ENCODE assay signal across 8 mouse cellular contexts in genomic region chr7:110110061-110110656, GRCm38 (mm10). TPM values are rescaled to one million over a fixed set of nuclear protein-coding genes. Genes with fewer than 3 reads are reported as not detected.
DNase-seq lines count a peak whose midpoint lies in the region; ATAC-seq and TF ChIP-seq lines count a peak whose summit lies in the region.
"Had no signal": no experiment of that assay in that cellular context is flagged by ENCODE, and none has a peak within 500 bp of the region (broad histone marks: within the 10 kb centered on the region; RNA-seq: fewer than 3 reads in every experiment).

No protein-coding gene starts in this region.

- H3K9ac ChIP-seq in kidney, postnatal 0 days (ENCODE audit: low read depth, low read length), result no peak overlapping the region

- 35% methylated on average over 4 of the region's 4 CpGs for WGBS in kidney, postnatal 0 days

- no peaks in the 10 kb centered on the region for H3K9me3 ChIP-seq in kidney, postnatal 0 days (replicated peaks; ENCODE audit: low read length)

- 0 out of 2 replicates have a peak overlapping the region, but pooled peaks have one; percentile 1 for H3K27ac ChIP-seq in kidney, postnatal 0 days

- peak; percentile 37 for DNase-seq in kidney, postnatal 0 days (ENCODE audit: low spot score)
- no peak for DNase-seq in kidney, postnatal 25 days
- DNase-seq in induced T-regulatory cell, adult 2 months (ENCODE audit: low read depth), result peak; percentile 26
- no peak for DNase-seq in ovary, postnatal 36 days (ENCODE audit: low spot score)
- no peak for DNase-seq in adrenal gland, postnatal 10 days
- DNase-seq: cerebellum, adult 11-12 months had no signal

- no peak overlapping the region for H3K4me3 ChIP-seq in kidney, postnatal 0 days (replicated peaks; ENCODE audit: low read depth, low read length)

- ATAC-seq in kidney, postnatal 0 days (replicated peaks; ENCODE audit: low FRiP score, low read depth), result no peak
- ATAC-seq in common myeloid progenitor, adult 5-6 weeks (replicated peaks; ENCODE audit: low read depth, poor library complexity, severe bottlenecking), result peak; percentile 43; the same call in 1 of the 2 replicates
- ATAC-seq in megakaryocyte, adult 5-6 weeks (ENCODE audit: poor library complexity, severe bottlenecking), result peak; percentile 39; the same call in 1 of the 2 replicates

- peaks cover 12% of the 10 kb centered on the region; the same call in 1 of the 2 replicates for H3K4me1 ChIP-seq in kidney, postnatal 0 days (replicated peaks; ENCODE audit: insufficient read depth, low read length)

- no peaks in the 10 kb centered on the region for H3K36me3 ChIP-seq in kidney, postnatal 0 days (ENCODE audit: insufficient read depth, low read length)

- no peak overlapping the region for H3K4me2 ChIP-seq in kidney, postnatal 0 days (ENCODE audit: low read length)

- no peak for TF ChIP-seq CTCF in kidney, postnatal 0 days (IDR thresholded peaks at IDR 0.05; ENCODE audit: low read depth)

- no peaks in the 10 kb centered on the region for H3K27me3 ChIP-seq in kidney, postnatal 0 days (ENCODE audit: insufficient read depth, low read length)

RNA-seq across cellular contexts. Expression of gene Wee1, which starts 11.7 kb away (rescaled TPM):
- polyA plus RNA-seq in kidney, postnatal 0 days (2015; fragmentation: Nextera tagmentation; extraction: Ambion mirVana), result 15.4 and 16.9 TPM in 2 replicates
- 37.1 and 52.5 TPM in 2 replicates for total RNA-seq in common myeloid progenitor, adult 5-6 weeks (2017)
- total RNA-seq in megakaryocyte, adult 5-6 weeks (2015), result 34.9 and 35.7 TPM in 2 replicates
- total RNA-seq in megakaryocyte, adult 5-6 weeks (2017), result 17.7 and 21.5 TPM in 2 replicates
- 10 to 100 TPM; 15.2 to 16.1 TPM for total RNA-seq in adrenal gland, postnatal 10 days (2021)

RNA-seq across cellular contexts. Expression of gene Zfp143, which starts 49.1 kb away (rescaled TPM):
- polyA plus RNA-seq in kidney, postnatal 0 days (2015; fragmentation: Nextera tagmentation; extraction: Ambion mirVana), result 10.5 and 12.0 TPM in 2 replicates
- 27.2 and 33.7 TPM in 2 replicates for total RNA-seq in common myeloid progenitor, adult 5-6 weeks (2017)
- total RNA-seq in megakaryocyte, adult 5-6 weeks (2015), result 29.3 and 30.8 TPM in 2 replicates
- total RNA-seq in megakaryocyte, adult 5-6 weeks (2017), result 39.9 and 44.9 TPM in 2 replicates
- 10 to 100 TPM; 10.3 to 14.9 TPM for total RNA-seq in adrenal gland, postnatal 10 days (2021)

Comparison
In these comparisons a context has a peak if more than half of its experiments do, and no peak if none do; other contexts are left out.
1. DNase-seq: peak in kidney, postnatal 0 days (single experiment) and induced T-regulatory cell, adult 2 months (single experiment); none in kidney, postnatal 25 days (0 of 2), ovary, postnatal 36 days (single experiment) and adrenal gland, postnatal 10 days (single experiment).